In genomic region chr6:52058120-52058519, GRCm38 (mm10) we compare ENCODE assay signal across 15 mouse cellular contexts. TPM values are rescaled to one million over a fixed set of nuclear protein-coding genes. Genes with fewer than 3 reads are reported as not detected.
DNase-seq lines count a peak whose midpoint lies in the region; ATAC-seq lines count a peak whose summit lies in the region.
"Had no signal": no experiment of that assay in that cellular context is flagged by ENCODE, and none has a peak within 500 bp of the region (broad histone marks: within the 10 kb centered on the region; RNA-seq: fewer than 3 reads in every experiment).

No protein-coding gene starts in this region.

- peaks cover 26% of the 10 kb centered on the region for H3K27me3 ChIP-seq in kidney, embryonic 15.5 days

- no peaks in the 10 kb centered on the region for H3K36me3 ChIP-seq in kidney, embryonic 15.5 days
- H3K36me3 ChIP-seq: embryonic facial prominence, embryonic 13.5 days; forebrain, embryonic 12.5 days had no signal

- no peak for ATAC-seq in kidney, embryonic 15.5 days (replicated peaks; ENCODE audit: low FRiP score)

- no peaks in the 10 kb centered on the region for H3K9me3 ChIP-seq in kidney, embryonic 15.5 days (replicated peaks)
- H3K9me3 ChIP-seq: embryonic facial prominence, embryonic 13.5 days; forebrain, embryonic 12.5 days had no signal

- peak; percentile 29 to 39 for DNase-seq in cerebellum, postnatal 10 days
- no peak for DNase-seq in cerebellum, postnatal 14 days
- DNase-seq in layer of hippocampus, adult 9-11 months: peak; percentile 40
- DNase-seq in layer of hippocampus, postnatal 10 days (ENCODE audit: low spot score in 2 of 2): no peak
- DNase-seq in right cerebral cortex, postnatal 10 days (ENCODE audit: low spot score in 2 of 2): peak; percentile 28 to 50
- no peak for DNase-seq in right cerebral cortex, postnatal 14 days
- DNase-seq in MN1 (ENCODE audit: low spot score): no peak
- DNase-seq: adrenal gland, postnatal 10 days; kidney, adult 2 months; kidney, postnatal 4 days; thymus, postnatal 4 days had no signal

- H3K27ac ChIP-seq in kidney, embryonic 15.5 days: no peak overlapping the region
- H3K27ac ChIP-seq: embryonic facial prominence, embryonic 13.5 days; forebrain, embryonic 12.5 days had no signal

- whole genome bisulfite sequencing in kidney, embryonic 15.5 days: 59% methylated on average over 5 of the region's 5 CpGs

- no peak overlapping the region for H3K4me2 ChIP-seq in kidney, embryonic 15.5 days
- H3K4me2 ChIP-seq: embryonic facial prominence, embryonic 13.5 days; forebrain, embryonic 12.5 days; midbrain, embryonic 11.5 days had no signal

- H3K4me1 ChIP-seq in kidney, embryonic 15.5 days: peaks cover 12% of the 10 kb centered on the region; the same call in 1 of the 2 replicates

- no peak overlapping the region for H3K4me3 ChIP-seq in kidney, embryonic 15.5 days (replicated peaks)
- H3K4me3 ChIP-seq: embryonic facial prominence, embryonic 13.5 days; forebrain, embryonic 12.5 days had no signal

- H3K9ac ChIP-seq in kidney, embryonic 15.5 days: no peak overlapping the region
- H3K9ac ChIP-seq: embryonic facial prominence, embryonic 13.5 days; forebrain, embryonic 12.5 days had no signal

RNA-seq across cellular contexts. Expression of gene Skap2, which starts 45.8 kb away (rescaled TPM):
- 10 to 100 TPM in 1 of 2 experiments, 1 to 10 TPM in 1; 9.8 to 10.7 TPM for total RNA-seq in layer of hippocampus, postnatal 10 days (2021)
- 34.5 and 35.0 TPM in 2 replicates for polyA plus RNA-seq in kidney, embryonic 15.5 days (2015; fragmentation: Nextera tagmentation; extraction: Ambion mirVana)

Comparison
In these comparisons a context has a peak if more than half of its experiments do, and no peak if none do; other contexts are left out.
1. DNase-seq: peak in cerebellum, postnatal 10 days (2 of 2), layer of hippocampus, adult 9-11 months (single experiment) and right cerebral cortex, postnatal 10 days (2 of 2); none in cerebellum, postnatal 14 days (0 of 2), layer of hippocampus, postnatal 10 days (0 of 2), right cerebral cortex, postnatal 14 days (single experiment) and MN1 (single experiment).